Mouse (Mus musculus) layer of hippocampus, adult 9-11 months (tissue): ENCODE measurements around the gene Cdk4.
"Not testable (repeated sequence)": the region's sequence is repeated elsewhere in the genome, so short reads cannot be mapped to it uniquely, and the experiment has no call there.

Experiments used
- DNase-seq: peaks from one replicate; pipeline ENCODE4 v3.0.0; 2022

Gene Cdk4

DNA sequence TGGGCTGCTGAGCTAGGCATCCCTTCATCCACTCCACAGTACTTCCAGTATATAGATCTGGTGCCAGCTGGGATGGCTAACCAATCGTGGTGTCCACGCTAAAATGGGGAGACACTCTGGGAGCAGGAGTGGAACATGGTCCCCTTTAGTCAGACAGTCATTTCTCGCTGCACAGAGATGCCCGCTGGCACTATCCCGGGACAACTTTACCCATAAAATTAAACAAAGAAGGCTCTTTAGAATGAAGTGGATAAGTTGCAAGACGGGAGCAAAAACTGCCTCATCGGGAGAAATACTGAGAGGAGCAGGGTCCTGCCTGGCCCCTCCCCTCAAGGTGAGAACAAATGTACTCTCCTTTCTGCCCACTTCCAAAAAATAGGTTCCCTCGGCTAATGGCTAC, 4.6 kb upstream of the Cdk4 start:
- no peak for DNase-seq

DNA sequence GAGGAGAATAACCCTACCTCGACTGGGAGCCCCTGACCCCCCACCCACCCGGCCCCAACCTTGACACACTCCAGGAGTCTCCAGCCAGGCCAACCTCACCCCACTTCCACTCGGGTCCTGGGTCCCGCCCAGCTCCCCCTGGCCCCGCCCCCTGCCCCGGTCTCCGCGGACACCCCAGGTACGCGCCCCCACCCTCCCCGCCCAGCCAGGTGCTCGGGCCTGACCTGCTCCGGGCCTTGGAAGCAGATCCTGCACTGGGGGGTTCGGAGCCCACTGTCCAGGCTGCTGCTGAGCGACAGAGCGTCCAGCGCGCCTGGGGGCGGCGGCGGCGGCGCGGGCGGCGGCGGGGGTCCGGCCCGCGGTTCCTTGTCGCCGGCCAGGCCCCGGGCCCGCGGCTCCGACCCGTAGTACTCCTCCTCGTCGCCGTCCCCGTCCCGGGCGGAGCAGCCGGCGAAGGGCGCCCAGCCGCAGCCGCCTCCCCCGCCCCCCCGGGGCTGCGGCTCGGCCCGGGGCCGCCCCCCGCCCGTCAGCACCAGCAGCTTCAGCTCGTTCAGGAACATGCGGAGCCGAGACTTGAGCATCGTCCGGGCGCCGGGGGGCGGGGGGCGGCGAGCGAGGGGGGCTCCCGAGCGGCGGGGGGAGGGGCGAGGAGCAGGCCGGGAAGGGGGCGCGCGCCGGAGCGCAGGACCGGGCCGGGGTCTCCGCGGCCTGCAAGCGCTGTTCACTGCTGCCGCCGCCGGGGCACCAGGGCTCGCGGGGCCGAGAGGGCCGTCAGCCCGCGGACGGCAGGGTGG, 4.0 kb upstream of the Cdk4 start:
- no peak for DNase-seq

DNA sequence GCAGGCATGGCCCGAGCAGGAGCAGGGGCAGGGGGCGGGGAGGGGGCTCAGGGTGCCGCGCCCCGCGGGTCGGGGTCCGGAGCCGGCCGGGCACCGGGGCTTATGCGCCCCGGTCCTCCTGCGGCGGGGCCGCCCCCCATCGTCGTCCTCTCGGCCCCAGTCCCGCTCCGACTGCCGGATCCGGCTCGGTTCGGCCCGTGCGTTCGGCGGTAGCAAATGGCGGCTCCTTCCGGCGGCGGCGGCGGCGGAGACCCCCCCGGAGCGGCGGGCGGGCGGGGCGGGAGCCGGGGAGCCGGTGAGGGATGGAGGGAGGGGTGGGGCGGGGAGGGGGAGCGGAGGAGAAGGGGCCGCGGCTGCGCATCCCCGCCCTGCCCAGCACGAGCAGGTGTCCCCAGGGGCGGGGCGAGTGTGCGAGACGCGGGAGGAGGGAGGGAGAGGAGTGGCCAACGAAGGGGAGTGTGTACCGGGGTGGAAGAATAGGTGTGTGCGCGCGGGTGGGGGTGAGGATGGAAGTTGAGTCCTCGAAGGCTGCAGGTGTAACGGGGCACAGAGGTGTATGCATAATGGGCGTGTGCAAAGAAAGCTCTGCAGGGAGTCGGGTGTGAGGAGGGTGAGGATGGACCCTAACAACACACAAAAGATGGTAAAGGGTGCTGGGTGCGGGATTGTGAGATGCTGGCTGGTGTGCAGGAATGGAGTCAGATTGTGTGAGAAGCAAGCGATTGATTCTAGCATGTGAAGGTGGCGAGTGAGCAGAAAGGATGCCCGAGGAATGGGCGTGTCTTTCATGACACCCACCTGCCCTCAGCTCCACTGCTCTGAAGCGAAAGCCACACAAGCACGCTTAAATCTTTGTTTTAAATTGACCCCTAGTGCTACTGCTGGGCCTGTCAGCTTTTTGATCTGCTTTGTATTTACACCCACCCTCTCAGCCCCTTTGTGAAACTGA, 3.1 kb upstream of the Cdk4 start, which contains the start of gene March9:
Gene March9, minus strand, starts transcription at position 217 of the 949 bp plus-strand sequence.
- DNase-seq: peak; percentile 83

DNA sequence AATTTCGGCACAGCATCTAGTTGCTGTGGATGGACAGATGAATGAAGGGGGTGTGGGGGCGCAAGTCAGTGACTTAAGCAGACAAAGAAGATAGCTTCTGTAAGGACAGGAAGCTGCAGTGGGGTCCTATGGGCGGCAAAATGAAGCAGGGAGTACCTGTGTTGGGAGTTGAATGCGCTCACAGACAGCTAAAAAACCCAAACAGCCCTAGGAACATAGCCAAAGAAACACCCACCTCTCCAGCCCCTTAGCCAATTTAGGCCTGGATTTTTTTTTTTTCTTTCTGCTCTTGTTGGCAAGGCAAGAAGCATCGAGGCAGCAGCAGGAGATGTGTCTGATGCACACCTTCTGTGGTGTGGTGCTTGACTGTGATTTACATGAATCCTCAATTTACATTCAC, 2.2 kb upstream of the Cdk4 start:
- no peak for DNase-seq

DNA sequence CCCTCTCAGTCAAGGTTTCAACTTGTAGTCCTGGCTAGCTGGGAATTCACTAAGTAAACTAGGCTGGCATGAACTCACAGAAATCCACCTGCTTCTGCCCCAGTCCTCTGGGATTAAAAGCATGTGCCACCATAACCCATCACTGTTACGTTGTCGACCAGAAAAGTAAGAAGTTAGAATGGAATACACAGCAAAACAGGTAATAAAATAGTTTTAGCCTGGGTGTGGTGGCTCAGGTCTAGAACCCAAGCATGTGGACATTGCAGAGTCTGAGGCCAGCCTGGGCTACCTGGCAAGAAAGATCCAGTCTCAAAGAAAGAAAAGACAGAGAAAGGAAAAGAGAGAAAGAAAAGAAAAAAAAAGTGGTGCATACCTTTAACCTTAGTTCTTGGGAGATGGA, 1.8 kb upstream of the Cdk4 start:
- DNase-seq: no peak

DNA sequence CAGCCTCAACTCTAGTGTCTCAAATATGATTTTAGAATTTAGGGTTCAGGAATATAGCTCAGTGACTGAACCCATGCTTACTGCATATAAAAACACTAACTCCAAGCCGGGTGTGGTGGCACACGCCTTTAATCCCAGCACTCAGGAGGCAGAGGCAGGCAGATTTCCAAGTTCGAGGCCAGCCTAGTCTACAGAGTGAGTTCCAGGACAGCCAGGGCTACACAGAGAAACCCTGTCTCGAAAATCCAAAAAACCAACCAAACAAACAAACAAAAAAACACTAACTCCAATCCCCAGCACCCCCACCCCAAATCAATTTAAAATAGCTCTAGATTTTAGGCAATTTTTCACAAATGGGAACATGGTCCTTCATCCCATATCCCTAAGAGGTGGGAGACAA, 1.2 kb upstream of the Cdk4 start:
- not testable (repeated sequence) for DNase-seq

DNA sequence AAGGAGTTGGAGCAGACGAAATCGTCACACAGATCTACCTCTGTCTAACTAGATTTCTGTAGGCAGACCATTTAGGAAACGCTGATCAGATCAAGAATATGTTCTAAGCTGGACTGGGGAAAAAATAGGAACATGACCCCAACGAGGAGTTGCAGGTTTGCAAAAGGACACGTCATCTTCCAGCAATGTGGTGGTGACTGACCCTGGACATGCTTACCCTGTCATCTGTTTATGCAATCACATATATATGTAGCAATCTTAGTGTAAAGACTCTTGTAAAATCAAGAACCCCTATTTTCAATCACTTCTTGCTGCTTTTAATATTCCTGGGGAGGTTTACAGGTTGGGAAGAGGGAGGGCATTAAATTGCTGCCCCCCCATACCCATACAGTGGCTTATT, 831 bp upstream of the Cdk4 start:
- no peak for DNase-seq

DNA sequence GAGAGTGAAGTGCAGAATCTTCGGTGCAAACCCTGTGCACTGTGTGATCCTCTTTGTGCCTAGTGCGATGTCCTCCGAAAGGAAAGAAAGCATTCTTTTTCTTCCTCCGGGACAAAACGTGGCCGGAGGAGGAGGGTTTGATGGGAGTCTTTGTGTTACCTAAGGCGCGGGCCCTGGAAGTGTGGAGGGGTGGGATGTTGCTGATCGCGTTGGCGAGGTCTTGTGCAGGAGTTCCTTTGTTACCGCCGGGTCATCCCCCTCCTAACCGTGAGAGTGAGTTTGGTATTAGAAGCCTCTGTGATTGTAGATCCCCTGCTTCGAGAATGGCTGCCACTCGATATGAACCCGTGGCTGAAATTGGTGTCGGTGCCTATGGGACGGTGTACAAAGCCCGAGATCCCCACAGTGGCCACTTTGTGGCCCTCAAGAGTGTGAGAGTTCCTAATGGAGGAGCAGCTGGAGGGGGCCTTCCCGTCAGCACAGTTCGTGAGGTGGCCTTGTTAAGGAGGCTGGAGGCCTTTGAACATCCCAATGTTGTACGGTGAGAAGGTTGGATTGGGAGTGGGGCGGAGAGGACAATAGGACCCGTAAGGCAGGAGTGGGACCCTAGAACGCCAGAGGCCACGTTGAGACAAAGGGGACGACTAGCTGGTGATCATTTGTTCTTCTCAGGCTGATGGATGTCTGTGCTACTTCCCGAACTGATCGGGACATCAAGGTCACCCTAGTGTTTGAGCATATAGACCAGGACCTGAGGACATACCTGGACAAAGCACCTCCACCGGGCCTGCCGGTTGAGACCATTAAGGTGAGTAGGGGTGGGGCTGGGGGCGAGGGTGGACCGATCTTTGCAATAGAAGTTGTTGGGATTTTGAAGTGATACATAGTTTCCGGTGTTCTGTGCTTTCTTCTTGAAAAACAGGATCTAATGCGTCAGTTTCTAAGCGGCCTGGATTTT, 858 bp downstream of the Cdk4 start:
- DNase-seq: no peak

DNA sequence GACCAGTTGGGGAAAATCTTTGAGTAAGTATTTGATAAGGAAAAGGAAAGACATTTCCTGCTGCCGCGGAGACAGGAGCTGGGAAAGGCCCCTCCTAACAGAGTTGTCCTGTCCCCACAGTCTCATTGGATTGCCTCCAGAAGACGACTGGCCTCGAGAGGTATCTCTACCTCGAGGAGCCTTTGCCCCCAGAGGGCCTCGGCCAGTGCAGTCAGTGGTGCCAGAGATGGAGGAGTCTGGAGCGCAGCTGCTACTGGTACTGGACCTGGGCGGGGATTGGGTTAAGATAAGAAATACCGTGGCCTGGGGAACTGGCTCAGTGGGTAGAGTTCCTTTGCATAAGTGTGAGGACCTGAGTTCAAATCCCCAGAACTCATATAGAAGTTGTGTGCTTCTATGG, 2.6 kb downstream of the Cdk4 start:
- no peak for DNase-seq

DNA sequence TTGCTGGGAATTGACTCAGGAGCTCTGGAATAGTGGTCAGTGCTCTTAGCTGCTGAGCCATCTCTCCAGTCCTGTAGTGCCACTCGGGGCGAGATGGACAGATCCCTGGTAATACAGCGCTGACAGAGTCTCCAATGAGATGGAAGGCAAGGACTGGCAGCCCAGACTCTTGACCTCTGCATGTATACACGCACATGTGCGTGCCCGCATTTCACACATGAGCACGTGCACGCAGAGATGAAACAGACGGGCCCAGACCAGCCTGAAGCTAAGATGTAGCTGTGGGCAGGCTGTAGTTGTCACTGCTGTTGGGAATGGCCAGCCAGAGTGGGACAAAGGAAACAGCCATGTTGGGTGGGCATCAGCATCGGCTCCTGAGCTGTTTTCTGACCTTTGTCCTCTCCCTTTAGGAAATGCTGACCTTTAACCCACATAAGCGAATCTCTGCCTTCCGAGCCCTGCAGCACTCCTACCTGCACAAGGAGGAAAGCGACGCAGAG, 3.2 kb downstream of the Cdk4 start:
- no peak for DNase-seq

DNA sequence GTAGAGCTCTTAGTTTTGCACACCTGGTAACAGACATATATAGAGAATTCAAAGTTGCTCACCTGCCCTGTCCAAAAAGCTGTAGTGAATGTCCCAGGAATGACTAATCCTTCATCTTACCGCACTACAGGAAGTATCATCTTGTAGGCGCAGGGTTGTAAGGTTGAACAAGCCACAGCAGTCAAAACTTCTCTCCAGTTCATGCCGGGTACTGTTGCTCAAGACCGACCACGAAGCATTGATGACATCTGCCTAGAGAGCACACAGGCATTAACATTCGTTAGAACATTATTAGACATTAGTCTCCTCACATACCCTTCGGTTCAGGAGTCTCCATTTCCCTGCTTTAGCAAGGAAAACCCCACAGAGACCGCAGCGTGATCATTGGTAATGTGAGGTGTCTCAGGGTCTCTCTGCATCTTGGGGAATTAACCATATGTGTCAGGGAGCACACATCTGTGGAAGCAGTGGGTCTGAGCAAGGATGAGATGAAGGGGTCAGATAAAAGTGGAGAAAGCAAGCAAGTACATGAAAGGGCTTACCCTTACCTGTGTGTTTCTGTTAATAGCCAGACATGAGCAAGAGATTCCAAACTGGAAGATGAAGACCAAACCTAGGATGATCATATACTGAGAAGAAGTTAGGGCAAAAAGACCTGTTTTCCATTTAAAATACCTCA, 5.2 kb downstream of the Cdk4 start:
- no peak for DNase-seq

DNA sequence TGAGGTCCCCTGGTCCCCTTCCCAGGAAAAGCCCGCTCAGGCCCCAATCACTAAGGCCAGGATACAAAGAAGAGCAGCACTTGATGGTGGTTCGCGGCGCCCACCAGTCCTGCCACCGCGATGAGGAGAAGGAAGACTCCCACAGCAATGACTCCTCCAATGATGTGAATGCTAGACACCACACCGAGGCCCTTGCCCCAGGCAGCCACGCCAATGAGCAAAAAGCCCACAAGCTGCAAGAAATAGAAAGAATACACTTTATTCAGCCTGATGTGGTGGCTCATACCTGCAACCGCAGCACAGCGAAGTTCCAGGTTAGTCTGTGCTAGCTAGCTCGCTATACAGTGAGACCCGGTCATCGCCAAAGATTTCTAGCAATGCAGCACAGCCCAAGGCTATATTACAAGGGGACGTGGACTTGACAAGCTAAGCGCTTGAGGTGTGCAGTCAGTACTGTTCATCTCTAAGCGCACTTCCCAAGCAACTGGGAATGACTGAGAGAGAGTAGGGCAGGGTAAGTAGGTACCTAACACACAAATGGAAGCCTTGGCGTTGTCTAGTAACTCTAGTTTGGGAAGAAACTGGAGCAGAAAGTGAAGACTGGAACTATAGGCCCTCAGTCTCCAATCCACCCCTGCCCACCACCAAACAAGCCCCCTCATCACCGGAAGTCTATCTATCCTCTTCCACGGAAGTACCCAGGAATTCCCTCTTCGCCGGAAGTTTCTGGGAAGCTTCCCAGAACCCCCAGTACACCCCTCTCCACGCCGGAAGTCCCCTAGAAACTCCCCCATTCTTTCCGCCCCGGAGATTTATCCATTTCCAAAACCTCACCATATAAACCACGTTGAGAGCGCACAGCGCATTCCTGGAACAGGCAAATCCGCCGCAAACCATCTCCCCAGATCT, 6.2 kb downstream of the Cdk4 start:
- no peak for DNase-seq

DNA sequence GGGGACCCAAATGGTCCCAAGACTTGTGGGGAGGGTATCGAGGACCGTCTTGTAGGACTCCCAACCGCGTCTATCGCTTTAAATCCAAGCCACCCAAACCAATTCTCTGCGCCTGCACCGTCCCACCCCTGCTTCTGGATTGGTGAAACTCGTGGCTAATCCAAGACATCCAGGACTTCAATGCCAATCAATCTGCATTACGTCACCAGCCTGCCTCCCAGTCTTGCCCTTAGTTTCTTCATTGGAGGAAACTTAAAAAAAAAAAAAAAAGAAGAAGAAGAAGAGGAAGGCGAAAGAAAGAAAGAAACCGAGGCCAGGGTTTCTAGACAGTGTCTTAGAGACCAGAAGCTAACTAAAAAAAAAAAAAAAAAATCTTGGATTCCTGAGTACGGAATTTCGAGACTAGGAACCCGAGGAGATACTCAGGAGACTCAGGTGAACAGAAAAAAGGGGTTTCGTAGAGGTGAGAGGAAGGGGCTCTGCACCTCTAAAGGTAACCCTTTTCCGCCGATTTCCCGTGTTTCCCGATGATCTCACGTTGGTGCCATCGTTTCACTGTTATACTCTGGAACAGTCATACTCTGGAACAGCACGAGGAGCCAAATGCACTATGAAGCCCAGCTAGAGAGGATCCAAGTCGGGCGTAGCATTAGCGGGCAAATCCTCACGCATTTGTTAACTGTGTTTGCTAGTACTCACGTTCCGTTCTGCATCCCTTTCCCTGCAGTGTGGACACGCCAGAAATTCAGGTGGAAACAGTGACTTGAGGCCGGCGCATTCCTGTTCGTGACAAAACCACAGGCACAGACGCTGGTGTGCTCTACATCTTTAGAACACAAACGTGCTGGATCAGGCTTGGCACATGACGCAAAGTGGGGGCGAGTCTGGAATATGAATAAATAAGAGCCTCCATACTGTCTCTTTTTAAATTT, 7.1 kb downstream of the Cdk4 start, which contains the start of gene Tspan31:
Gene Tspan31, minus strand, starts transcription at position 75 of the 932 bp plus-strand sequence.
- peak; percentile 97 for DNase-seq

DNA sequence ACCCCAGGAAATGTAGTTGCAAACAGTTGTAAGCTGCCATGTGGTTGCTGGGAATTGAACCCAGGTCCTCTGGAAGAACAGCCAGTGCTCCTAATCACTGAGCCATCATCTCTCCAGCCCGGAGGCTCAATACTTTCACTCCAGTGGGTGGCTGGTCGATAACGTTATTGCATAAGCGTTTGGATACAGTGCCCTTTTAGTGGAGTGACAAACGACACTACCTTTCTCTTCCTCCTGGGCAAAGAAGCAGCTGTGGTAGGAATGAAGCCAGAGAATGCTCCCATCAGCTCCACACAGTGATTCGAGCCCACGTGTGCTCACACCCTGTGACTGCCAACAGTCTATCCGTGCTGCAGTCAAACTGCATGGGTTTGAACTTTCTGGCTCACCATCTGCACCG, 7.9 kb downstream of the Cdk4 start:
- no peak for DNase-seq

DNA sequence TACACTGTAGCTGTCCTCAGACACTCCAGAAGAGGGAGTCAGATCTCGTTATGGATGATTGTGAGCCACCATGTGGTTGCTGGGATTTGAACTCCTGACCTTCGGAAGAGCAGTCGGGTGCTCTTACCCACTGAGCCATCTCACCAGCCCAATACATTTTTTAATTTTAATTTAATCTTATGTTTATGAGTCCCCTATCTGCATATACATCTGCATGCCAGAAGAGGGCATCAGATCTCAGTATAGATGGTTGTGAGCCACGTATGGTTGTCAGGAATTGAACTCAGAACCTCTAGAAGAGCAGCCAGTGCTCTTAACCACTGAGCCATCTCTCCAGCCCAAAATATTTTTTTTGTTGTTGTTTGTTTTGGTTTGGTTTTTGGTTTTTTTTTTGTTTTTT, 8.9 kb downstream of the Cdk4 start:
- not testable (repeated sequence) for DNase-seq

DNA sequence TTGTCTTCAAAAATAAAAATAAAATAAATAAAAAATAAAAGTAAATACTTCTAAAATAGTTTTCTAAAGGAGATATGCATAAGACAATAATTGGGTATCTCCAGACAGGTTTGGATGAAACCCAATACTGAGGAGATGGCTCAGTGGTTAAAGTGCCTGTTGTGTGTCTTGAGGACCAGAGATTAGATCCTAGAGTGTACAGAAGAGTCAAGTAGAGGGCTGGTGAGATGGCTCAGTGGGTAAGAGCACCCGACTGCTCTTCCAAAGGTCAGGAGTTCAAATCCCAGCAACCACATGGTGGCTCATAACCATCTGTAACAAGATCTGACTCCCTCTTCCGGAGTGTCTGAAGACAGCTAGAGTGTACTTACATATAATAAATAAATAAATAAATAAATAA, 9.6 kb downstream of the Cdk4 start:
- DNase-seq: not testable (repeated sequence)

DNA sequence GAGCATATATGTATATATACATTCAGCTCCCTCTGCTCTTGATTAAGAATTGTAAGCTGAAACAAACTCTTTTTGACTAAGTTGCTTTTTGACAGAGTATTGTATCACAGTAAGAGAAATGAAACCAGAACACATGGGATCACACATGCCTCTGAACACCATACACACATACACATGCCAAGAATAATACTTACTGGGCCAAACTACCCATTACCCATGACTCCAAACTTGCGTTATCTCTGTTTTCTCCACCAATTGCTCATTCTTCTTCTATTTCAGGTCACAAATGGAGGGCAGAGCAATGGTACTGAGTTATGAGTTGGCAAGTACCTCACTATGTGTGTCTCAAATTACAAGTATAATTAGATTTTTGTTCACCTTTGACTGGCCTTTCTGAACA, 10.6 kb downstream of the Cdk4 start:
- no peak for DNase-seq

DNA sequence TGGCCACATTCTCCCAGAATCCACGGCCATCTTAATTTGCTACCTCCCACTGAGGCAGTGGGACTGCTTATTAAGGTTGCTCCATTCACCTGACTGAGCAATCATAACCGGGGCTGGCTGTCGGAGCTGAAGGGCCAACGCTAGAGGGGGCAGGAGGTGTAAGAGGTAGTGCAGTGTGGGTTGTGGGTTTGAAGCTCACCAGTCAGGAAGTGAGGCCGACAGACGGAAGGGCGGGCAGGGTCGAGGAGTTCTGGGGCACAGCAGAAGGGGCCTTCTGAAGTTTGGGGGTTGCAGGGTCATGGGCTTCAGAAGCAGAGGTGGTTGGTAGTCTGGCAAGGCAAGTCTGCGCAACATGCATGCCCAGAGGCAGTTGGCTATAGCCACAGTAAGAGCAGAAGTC, 11.7 kb downstream of the Cdk4 start, which contains the start of gene Agap2:
Gene Agap2, plus strand, starts transcription at position 205 of the 400 bp plus-strand sequence.
- no peak for DNase-seq

DNA sequence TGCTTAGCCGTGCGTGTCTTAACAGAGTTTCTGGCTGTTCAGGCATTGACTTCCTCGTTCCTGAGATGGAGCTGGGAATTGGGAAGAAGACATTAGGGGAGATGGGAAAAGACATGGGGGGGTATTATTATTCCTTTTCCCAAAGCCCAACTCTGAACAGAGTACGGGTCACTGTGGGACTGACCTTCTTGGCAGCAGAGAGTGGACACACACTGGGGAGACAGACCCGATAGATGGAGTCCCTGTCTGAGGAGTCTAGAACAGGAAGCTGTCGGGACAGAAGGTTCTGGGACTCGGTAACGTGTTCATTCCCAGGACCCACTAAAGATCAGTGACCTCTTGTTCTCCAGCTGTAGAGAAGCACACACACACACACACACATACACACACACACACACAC, 12.3 kb downstream of the Cdk4 start:
- DNase-seq: no peak
